Comparison of ENCODE assay signal across 8 mouse cellular contexts in genomic region chr9:24503067-24503857, GRCm38 (mm10). TPM values are rescaled to one million over a fixed set of nuclear protein-coding genes. Genes with fewer than 3 reads are reported as not detected.
A peak's percentile ranks its signal among the peaks of the same experiment; 100 is the strongest.
DNase-seq lines count a peak whose midpoint lies in the region; ATAC-seq lines count a peak whose summit lies in the region.

TSS of gene Dpy19l1 (minus strand) at chr9:24503140.

- H3K4me1 ChIP-seq in embryonic facial prominence, embryonic 11.5 days (ENCODE audit: control insufficient read depth, insufficient read depth, low read length), result no peaks in the 10 kb centered on the region; the same call in 1 of the 2 replicates
- H3K4me1 ChIP-seq in midbrain, embryonic 11.5 days (ENCODE audit: control insufficient read depth, insufficient read depth, low read length), result peaks cover 12% of the 10 kb centered on the region

- peak within 1 kb of the TSS; percentile 83 for H3K27ac ChIP-seq in embryonic facial prominence, embryonic 11.5 days (replicated peaks; ENCODE audit: low read depth, low read length)
- peak within 1 kb of the TSS; percentile 85 for H3K27ac ChIP-seq in midbrain, embryonic 11.5 days (ENCODE audit: low read depth, low read length)

- WGBS in embryonic facial prominence, embryonic 11.5 days, result under 1% methylated on average over 95 of the region's 99 CpGs
- under 1% methylated on average over 93 of the region's 99 CpGs for WGBS in midbrain, embryonic 11.5 days

- H3K4me3 ChIP-seq in embryonic facial prominence, embryonic 11.5 days (ENCODE audit: low read depth, low read length), result peak within 1 kb of the TSS; percentile 73
- H3K4me3 ChIP-seq in midbrain, embryonic 11.5 days (ENCODE audit: low read depth, low read length), result peak within 1 kb of the TSS; percentile 75

- peak; percentile 96 for ATAC-seq in embryonic facial prominence, embryonic 11.5 days (replicated peaks; ENCODE audit: insufficient number of reproducible peaks, low FRiP score, low TSS enrichment, low read depth)
- ATAC-seq in midbrain, embryonic 11.5 days (ENCODE audit: low FRiP score), result peak; percentile 98

- H3K27me3 ChIP-seq in embryonic facial prominence, embryonic 11.5 days (ENCODE audit: control insufficient read depth, insufficient read depth, low read length), result no peaks in the 10 kb centered on the region
- H3K27me3 ChIP-seq in midbrain, embryonic 11.5 days (ENCODE audit: control insufficient read depth, insufficient read depth, low read length), result no peaks in the 10 kb centered on the region

- peak; percentile 97 for DNase-seq in adrenal gland, postnatal 25 days
- peak; percentile 94 for DNase-seq in embryonic facial prominence, embryonic 11.5 days (ENCODE audit: low spot score)
- DNase-seq in heart, adult 11 months, result peak; percentile 99
- DNase-seq in kidney, adult 11 months, result peak; percentile 91
- peak; percentile 94 for DNase-seq in left cerebral cortex, postnatal 4 days
- DNase-seq in midbrain, embryonic 11.5 days (ENCODE audit: low spot score, missing footprints), result peak; percentile 99
- peak; percentile 89 for DNase-seq in right cerebral cortex, postnatal 4 days
- DNase-seq in yolk sac, embryonic 10.5 days (ENCODE audit: low spot score), result peak; percentile 91

- H3K9ac ChIP-seq in embryonic facial prominence, embryonic 11.5 days (replicated peaks; ENCODE audit: low read length), result peak within 1 kb of the TSS; percentile 82
- peak within 1 kb of the TSS; percentile 79 for H3K9ac ChIP-seq in midbrain, embryonic 11.5 days (ENCODE audit: low read length)

- no peaks in the 10 kb centered on the region for H3K36me3 ChIP-seq in embryonic facial prominence, embryonic 11.5 days (replicated peaks; ENCODE audit: control insufficient read depth, insufficient read depth, low read depth, low read length)
- H3K36me3 ChIP-seq in midbrain, embryonic 11.5 days (ENCODE audit: control insufficient read depth, insufficient read depth, low read length), result no peaks in the 10 kb centered on the region

- intact Hi-C loops in left cerebral cortex, postnatal 4 days (cut with DNase I), result no loop called here

- H3K4me2 ChIP-seq in embryonic facial prominence, embryonic 11.5 days (ENCODE audit: low read depth, low read length), result peak within 1 kb of the TSS; percentile 46
- peak within 1 kb of the TSS; percentile 69 for H3K4me2 ChIP-seq in midbrain, embryonic 11.5 days

- no peaks in the 10 kb centered on the region for H3K9me3 ChIP-seq in embryonic facial prominence, embryonic 11.5 days (replicated peaks; ENCODE audit: control insufficient read depth, low read length)
- no peaks in the 10 kb centered on the region for H3K9me3 ChIP-seq in midbrain, embryonic 11.5 days (ENCODE audit: control insufficient read depth, low read length)

RNA-seq across cellular contexts. Expression of gene Dpy19l1, which starts in this region (rescaled TPM):
- total RNA-seq in adrenal gland, postnatal 25 days (2021), result 61.3 and 80.1 TPM in 2 replicates
- polyA plus RNA-seq in embryonic facial prominence, embryonic 11.5 days (2014; fragmentation: Nextera tagmentation; extraction: Ambion mirVana), result 15.6 and 23.4 TPM in 2 replicates
- 10 to 100 TPM; 34.2 to 38.4 TPM for total RNA-seq in left cerebral cortex, postnatal 4 days (2021)
- 15.6 and 17.2 TPM in 2 replicates for polyA plus RNA-seq in midbrain, embryonic 11.5 days (2014; fragmentation: Nextera tagmentation; extraction: Ambion mirVana)

Comparison
In these comparisons a context has a peak if more than half of its experiments do, and no peak if none do; other contexts are left out.
1. Peak in every context shown above with its lines: DNase-seq, ATAC-seq, H3K4me3 ChIP-seq and H3K27ac ChIP-seq.